Mouse (Mus musculus) heart, postnatal 10 days (tissue): ENCODE data around the gene Setd4. TPM values are rescaled to one million over a fixed set of nuclear protein-coding genes. Genes with fewer than 3 reads are reported as not detected.
A peak's percentile ranks its signal among the peaks of the same experiment; 100 is the strongest.

ENCODE experiments used
- DNase-seq, 2 experiments: peaks; one replicate each; pipeline ENCODE4 v3.0.0; 2021
- intact Hi-C: fragments of 180-260 bp; cut with DNase I; formaldehyde crosslinking; loops from one replicate; pipeline ENCODE4 v1.15.1; 2025
- total RNA-seq, 2 experiments: library from RNA; stranded (reverse); gene quantifications; 2 replicates each; pipeline ENCODE4 v1.2.3; 2021

Setd4 gene
- total RNA-seq, 2 experiments from 2014 or later: 1.3 to 3.4 TPM

DNA sequence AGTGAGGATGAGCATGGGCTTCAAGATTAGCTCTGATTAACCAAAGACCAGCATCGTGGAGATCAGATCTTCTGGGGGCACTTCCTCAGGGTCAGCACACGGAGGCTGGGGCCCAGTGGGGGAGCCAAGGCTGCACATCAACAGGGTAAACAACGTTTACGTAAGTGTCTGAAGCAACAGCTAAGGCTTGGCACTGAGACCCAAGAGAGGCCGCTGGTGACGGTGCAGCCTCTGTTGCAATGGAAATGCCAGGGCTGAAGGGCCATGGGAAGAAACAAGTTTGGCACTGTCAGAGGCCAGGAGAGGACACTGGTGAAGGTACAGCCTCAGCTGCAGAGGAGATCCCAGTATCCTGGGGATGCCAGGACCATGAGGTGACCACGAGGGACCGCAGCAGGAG is 10.5 kb downstream of the Setd4 start:
- intact Hi-C loops: no loop called here
- no peak for DNase-seq

DNA sequence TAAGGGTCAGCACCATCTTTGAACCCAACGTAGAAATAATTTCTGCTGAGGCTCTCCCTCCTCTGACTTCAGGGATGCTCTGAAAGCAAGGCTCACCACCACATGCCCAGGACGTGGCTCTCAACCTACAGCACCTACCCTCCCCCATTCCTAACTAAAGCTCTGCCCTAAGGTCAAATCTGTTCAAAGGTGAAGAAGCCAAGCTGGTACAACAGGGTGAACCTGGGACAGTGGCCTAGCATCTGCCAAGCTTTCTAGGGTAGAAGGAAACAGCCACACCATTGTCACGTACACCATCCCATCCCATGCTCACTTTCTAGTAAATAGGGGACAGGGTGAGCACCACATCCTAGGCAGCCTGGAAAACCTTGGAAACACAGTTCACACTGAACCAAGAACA is 11.2 kb downstream of the Setd4 start:
- no peak for DNase-seq
- intact Hi-C loops: no loop called here

DNA sequence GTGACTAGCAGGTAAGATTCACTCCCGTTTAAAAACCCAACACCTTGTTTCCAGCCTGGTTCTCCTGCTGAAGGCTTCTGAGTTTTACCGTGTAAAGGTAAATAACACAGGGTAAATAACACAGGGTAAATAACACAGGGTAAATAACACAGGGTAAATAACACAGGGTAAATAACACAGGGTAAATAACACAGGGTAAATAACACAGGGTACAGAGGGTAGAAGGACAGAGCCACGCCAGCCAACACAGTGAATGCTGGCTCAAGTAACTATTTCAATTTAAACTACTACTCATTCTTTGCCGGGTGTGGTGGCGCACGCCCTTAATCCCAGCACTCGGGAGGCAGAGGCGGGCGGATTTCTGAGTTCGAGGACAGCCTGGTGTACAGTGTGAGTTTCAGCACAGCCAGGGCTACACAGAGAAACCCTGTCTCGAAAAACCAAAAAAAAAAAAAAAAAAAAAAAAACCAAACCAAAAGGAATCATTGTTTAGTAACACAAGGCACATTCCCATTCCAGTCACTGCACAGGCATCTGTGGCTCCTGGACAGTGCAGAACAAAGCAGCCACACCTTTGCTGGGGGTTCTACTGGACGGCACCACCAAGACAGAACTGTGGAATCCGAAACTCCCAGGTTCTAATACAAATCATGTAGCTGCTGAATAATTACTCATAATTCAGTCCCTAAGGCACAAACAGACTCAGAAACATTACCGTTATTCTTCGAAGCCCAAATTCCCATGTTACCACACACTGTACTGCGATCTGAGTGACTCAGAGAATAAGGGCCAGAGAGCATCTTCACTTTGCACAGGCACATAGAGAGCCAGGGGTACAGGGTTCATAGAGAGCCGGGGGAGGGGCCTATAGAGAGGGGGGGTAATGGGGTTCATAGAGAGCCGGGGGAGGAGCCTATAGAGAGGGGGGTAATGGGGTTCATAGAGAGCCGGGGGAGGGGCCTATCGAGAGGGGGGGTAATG is 12.1 kb downstream of the Setd4 start:
- DNase-seq: no peak
- intact Hi-C loops: no loop called here

- no peak for DNase-seq
- intact Hi-C loops: no loop called here
Measured at GRCm38 (mm10) chr16:93590915-93591314, 12.9 kb downstream of the Setd4 start.

DNA sequence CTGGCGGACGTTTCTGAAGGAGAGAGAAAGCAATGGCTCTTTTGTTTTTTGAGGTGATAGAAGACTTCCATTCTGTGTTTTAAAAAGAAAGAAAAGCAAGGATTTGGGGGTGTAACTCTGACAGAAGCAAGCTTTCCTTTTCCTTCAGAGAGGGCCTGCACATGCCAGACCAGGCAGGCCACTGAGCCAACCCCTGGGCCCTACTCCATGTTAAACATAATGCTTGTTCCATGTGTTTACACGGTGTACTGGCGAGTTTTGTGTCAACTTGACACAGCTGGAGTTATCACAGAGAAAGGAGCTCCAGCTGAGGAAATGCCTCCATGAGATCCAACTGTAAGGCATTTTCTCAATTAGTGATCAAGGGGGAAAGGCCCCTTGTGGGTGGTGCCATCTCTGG is 15.6 kb downstream of the Setd4 start:
- intact Hi-C loops: no loop called here
- DNase-seq: no peak

DNA sequence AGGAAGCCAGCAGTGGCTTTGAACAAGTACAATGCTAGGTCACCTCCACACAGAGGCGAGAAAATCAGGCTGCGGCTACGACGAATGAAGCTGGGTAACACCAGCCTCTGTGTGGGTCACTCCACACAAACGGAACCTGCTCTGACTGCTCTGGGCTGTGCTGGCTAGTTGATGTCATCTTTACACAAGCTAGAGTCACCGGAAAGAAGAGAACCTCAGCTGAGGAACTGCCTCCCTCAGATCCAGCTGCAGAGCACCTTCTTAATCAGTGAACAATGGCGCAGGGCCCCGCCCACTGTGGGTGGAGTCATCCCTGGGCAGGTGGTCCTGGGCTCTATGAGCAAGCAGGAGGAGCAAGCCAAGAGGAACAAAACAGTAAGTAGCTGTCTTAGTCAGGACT is 17.5 kb downstream of the Setd4 start:
- intact Hi-C loops: no loop called here
- no peak for DNase-seq

DNA sequence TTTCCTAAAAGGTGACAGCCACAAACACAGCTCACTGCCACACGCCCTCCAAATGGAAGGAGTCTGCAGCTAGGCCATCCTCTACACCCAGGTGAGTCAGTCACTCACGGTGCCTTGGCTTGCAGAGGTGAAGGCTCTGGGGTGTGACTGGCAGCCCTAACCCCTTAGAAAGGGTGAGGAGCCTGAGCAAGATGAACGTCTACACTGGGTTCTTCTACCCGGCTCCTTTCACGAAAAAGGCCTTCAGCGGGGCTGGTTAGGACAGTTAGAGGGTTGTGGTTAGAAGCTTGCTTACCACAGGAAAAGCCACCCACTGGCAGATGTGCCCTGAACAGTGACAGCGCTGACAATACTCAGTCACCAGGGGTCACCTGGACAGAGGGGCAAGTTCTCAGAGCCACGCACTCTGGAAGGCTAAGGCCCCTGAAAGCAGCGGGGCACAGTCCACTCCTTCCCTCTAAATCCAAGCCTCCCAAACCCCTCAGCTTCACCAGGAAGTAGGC is 18.1 kb downstream of the Setd4 start:
- DNase-seq: no peak
- intact Hi-C loops: no loop called here

GRCm38 (mm10) chr16:93584976-93585702 is 18.7 kb downstream of the Setd4 start:
- intact Hi-C loops: no loop called here
- DNase-seq: no peak

- no peak for DNase-seq
- intact Hi-C loops: no loop called here
Measured at GRCm38 (mm10) chr16:93581125-93581524, 22.7 kb downstream of the Setd4 start.

DNA sequence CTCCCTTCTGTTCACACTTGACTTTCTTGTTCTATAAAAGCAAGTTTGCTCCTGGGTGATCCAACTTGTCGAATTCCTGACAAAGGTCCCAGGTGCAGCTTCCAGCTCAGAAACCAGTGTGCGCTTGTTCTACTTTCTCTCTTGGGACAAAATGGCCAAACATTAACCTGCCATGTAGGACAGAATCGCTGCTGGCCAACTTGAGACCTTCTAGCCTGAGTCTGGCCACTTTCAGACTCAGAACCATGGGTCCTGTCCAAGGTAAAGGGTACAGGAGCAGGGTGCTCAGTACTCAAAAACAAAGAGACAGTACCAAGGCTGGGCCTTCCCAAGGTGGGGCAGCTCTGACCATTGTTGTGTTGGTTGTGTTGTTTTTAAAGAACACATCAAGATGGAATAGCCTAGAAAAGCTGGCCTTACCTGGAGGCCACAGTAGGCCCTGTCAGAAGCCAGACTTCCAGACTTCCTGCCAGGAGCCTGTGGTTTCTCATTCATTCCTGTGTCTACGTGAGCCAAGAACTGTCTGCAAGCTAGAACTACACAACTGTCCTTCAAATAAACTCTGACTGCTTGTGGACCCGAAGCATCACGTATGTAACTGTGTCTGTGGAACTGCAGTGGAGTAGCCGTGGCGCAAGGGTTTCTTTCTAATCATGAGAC is 25.4 kb downstream of the Setd4 start:
- intact Hi-C loops: no loop called here
- no peak for DNase-seq

GRCm38 (mm10) chr16:93576412-93577082 is 27.3 kb downstream of the Setd4 start:
- intact Hi-C loops: no loop called here
- peak; percentile 79 to 89 for DNase-seq

DNA sequence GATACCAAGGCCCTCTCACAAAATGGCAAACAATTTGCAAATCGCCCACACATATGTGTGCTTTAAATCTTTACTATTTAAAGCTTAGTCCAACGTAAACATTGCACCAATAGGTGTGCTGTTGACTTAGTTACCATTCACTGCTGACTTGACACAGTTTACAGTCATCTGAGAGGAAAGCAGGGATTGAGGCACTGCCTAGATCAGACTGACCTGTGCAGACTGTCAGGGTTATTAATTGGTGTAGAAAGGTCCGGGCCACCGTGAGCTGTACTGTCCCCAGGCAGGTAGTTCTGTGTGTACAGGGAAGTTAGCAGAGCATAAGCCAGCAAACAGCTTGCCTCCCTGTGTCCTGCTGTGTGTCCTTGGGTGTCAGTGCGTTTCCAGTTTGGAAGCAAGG is 28.3 kb downstream of the Setd4 start:
- intact Hi-C loops: no loop called here
- no peak for DNase-seq

- no peak for DNase-seq
- intact Hi-C loops: no loop called here
Measured at GRCm38 (mm10) chr16:93574521-93575191, 29.2 kb downstream of the Setd4 start.

DNA sequence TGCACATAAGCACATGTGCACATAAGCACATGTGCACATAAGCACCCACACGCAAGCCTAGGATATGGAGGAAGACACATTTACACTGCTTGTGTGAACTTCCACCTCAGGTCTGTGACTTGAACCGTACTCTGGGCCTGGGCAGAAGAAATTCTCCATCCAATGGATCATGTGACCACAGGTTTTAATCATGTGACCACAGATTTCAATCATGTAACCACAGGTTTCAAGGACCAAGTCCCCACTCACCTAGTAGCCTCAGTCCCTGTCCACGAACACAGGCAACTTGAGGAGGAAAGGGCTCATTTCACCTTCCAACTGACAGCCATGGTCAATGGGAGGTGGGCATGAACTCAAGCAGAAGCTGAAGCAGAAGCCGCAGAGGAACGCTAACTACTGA is 30.4 kb downstream of the Setd4 start:
- intact Hi-C loops: no loop called here
- DNase-seq: no peak

GRCm38 (mm10) chr16:93572383-93572782 is 31.5 kb downstream of the Setd4 start:
- DNase-seq: no peak
- intact Hi-C loops: no loop called here

DNA sequence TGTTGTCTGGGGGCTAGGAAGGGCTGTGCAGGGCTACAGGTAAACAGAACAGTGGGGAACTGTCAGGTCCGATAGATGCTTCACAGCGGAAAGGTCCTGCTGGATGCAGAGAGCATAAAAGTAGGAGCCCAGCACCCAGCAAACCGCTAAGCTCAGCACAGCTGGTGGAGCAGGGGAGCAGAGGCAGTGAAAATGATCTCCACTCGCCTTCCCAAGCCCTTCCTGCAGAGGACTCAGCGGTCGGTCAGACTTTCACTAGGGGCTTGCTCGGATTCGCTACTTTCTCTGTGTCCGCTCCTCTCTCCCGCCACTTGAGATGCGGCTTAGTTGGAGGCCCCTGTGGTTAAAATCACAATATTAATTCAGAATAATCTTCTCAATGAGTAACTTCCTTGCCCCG is 45.4 kb downstream of the Setd4 start:
- no peak for DNase-seq
- intact Hi-C loops: no loop called here

GRCm38 (mm10) chr16:93557646-93558045 is 46.2 kb downstream of the Setd4 start:
- intact Hi-C loops: no loop called here
- DNase-seq: peak; percentile 5 to 18

- intact Hi-C loops: no loop called here
- no peak for DNase-seq
Measured at GRCm38 (mm10) chr16:93552686-93553513, 51.0 kb downstream of the Setd4 start.

DNA sequence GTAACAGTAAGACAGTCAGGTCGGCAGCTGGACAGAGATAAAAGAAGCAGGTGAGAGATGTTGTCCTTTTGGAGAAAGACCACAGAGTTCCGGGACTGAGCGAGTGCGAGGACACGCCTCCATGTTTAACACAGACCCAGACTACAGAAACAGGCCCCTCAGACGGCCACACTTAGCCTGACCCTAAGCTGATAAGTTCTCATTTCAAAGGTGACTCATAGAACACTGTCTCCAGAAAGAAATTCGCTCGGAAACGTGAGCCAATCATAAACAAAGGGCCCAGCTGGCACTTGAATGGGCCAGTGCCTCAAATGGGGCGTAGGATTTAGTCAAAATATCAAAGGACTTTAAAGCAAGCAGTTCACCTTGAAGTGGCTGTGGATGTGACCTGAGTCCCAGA is 54.6 kb downstream of the Setd4 start:
- intact Hi-C loops: loop anchor here (10.0 kb wide), 1 partner anchor 254 kb away; no protein-coding TSS in a partner anchor

More for the DNA sequence above, 54.6 kb downstream of the Setd4 start:
- no peak for DNase-seq
